Mouse (Mus musculus): ENCODE measurements at regions not wholly inside any gene's neighbourhood (a gene's known extent, or its start where the extent isn't known, plus 50 kb on each side); places are given as distances from the start of the nearest gene placed in this dataset.

DNA sequence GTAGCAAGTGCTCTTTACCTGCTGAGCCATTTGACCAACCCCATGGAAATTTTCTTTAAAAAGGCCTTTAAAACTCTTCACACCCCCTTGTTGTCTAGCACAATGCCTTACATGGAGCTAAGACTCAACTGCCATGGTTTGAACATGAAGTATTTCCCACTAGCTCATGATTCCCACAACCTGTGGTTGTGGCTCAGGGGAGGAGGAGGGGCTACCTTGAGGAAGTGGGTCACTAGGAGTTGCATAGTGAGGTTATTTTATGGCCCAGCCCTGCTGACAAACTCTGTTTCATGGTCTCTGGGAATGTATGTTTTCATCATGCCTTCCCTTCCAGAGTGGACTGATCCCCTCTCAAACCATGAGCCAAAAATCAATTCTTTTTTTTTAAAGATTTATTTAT is 53.9 kb upstream of the Magi3 start:
- no peak for ATAC-seq
- H3K27ac ChIP-seq (ENCODE audit: low read depth, low read length): no peak overlapping the region
- no peak overlapping the region for H3K9ac ChIP-seq (ENCODE audit: low read depth, low read length)
- H3K9me3 ChIP-seq (ENCODE audit: control insufficient read depth): no peaks in the 10 kb centered on the region
- H3K27me3 ChIP-seq (replicated peaks; ENCODE audit: control insufficient read depth, insufficient read depth, low read length): no peaks in the 10 kb centered on the region
- H3K4me3 ChIP-seq (ENCODE audit: low read depth, low read length): no peak overlapping the region
- H3K4me2 ChIP-seq (replicated peaks; ENCODE audit: low read depth): no peak overlapping the region
- no peaks in the 10 kb centered on the region for H3K36me3 ChIP-seq (ENCODE audit: control insufficient read depth, insufficient read depth)
- H3K4me1 ChIP-seq (replicated peaks; ENCODE audit: control insufficient read depth, insufficient read depth, low read length): no peaks in the 10 kb centered on the region
- TF ChIP-seq CTCF (IDR thresholded peaks at IDR 0.05; ENCODE audit: low read depth): no peak
